Mouse (Mus musculus): Measurements from ENCODE around the gene Fkbp8.

DNA sequence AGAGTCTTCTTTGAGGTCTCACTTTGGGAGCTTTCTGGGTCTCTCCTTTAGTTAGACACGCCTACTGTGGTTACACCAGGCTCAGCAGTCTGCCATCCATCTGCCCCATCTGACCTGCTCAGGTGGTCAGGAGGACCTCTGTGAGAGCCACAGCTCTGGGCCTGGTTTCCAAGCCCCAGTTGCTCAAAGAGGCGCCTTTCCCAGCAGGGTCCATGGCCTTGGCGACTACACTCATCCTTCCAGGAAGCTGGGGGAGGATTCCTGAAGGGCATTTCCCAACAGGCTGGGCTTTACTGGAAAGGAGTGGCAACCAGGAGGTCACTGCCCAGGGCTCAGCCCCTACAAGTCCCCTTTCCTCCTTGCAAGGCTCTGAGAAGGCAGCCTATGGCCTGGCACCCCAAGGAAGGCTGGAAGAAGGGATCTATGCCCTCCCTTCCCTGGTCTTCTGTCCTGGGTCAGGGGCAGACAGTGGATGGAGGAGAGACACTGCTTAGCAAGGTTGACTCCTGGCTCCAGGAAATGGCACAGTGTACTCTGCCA lies 37.2 kb downstream of the Fkbp8 start:
- TF ChIP-seq CTCF (IDR thresholded peaks at IDR 0.05; ENCODE audit: borderline replicate concordance, control insufficient read depth, extremely low read depth, insufficient read depth, low read length, poor library complexity) (no peak), POLR2A (IDR thresholded peaks at IDR 0.05; ENCODE audit: control insufficient read depth, extremely low read depth, insufficient read depth, low read length, poor library complexity) (no peak)

Measured in thymus, adult 2 months (tissue).